Mouse (Mus musculus) embryonic fibroblast, embryonic 13.5 days (primary cell): ENCODE measurements around the gene Unc5a.

Source experiments
- CTCF ChIP-seq: IDR thresholded peaks from 2 replicates; pipeline ENCODE4 v1.5.1; 2011; ENCODE audit warnings: mild to moderate bottlenecking, control low read depth, low read length, moderate library complexity, borderline replicate concordance; ENCODE audit not compliant: insufficient read depth
- POLR2A ChIP-seq: IDR thresholded peaks from 2 replicates; pipeline ENCODE4 v1.6.1; 2011; ENCODE audit warnings: low read depth, mild to moderate bottlenecking, control low read depth, low read length, moderate library complexity

- TF ChIP-seq CTCF (no peak), POLR2A (no peak)
Observed at GRCm38 (mm10) chr13:54975546-54975945, 26.3 kb downstream of the Unc5a start.
